Mouse (Mus musculus): ENCODE data around the gene Fam98b.

GRCm38 (mm10) chr2:117311349-117311748, 61.8 kb downstream of the Fam98b start:
- TF ChIP-seq CTCF (conservative IDR thresholded peaks at IDR 0.05; ENCODE audit: insufficient read depth, insufficient read length, low read depth, low read length) (no peak), POLR2A (IDR thresholded peaks at IDR 0.05; ENCODE audit: low read depth, low read length) (no peak)

Data from kidney, adult 2 months (tissue).